Mouse (Mus musculus): ENCODE measurements at regions not wholly inside any gene's neighbourhood (a gene's known extent, or its start where the extent isn't known, plus 50 kb on each side); places are given as distances from the start of the nearest gene placed in this dataset.

DNA sequence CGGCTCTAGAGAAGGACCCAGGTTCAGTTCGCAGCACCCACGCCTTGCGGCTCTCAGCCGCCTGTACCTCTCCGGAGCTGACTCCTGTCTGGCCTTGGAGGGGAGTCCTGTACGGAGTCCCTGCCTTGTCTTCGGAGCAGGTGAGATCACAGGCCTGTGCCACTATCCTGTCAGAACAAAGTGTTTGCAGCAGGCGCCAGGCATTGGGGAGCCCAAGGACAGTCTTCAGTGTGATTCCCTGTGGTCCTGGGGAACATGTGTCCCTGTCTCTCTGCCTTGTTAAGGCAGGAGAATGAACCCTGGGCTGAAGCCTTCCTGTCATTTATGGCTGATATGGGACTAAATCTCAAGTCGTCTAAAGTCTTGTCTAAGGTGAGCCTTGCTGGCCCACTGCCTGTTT is 176.5 kb downstream of the Vrk1 start:
- DNase-seq (ENCODE audit: low spot score) = no peak

GRCm38 (mm10) chr12:106191771-106192170 is 181.7 kb downstream of the Vrk1 start:
- no peak for DNase-seq (ENCODE audit: low spot score)

DNA sequence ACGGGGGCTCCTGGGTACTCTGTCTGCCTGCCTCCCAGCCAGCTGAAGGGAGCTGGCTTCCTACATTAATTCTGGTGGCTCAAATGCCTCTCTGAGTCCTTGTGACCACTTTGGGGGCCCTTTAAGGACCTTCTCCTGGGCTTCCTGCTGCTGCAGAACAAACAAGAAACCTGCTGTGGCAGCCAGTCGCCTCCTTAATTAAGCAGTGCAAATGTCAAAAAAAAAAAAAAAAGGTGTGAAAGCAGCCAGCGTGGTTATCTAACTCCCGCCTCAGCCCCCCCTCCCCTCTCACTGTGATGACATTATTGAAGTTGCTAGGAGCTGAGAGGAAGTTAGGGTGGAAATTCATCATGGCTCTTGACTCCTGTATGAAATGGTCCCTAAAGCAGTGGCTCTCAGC is 189.3 kb downstream of the Vrk1 start:
- DNase-seq (ENCODE audit: low spot score) = peak; percentile 8

GRCm38 (mm10) chr12:106203526-106203925 is 193.5 kb downstream of the Vrk1 start:
- DNase-seq (ENCODE audit: low spot score) = no peak

DNA sequence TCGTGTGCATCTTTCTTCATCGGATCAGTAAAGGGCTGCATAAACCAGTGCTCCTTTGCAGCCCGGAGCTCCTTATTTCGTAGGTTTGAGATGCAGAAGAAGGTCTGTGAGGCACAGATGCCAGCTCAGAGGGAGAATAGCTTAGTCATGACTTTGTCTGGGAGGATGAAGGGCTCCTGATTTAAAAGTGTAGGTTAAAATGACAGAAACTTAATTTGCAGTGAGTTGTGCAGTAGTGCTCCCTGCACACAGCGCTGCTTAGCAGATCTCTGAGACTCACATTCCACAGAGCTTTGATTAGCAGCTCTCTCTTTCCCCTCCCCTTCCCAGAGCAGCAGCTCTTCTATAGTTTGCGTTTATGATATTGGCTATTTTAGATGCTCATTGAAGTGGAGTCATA is 200.9 kb downstream of the Vrk1 start:
- no peak for DNase-seq (ENCODE audit: low spot score)

GRCm38 (mm10) chr12:106211488-106211887 is 201.5 kb downstream of the Vrk1 start:
- DNase-seq (ENCODE audit: low spot score) = no peak

- DNase-seq (ENCODE audit: low spot score) = no peak
These were observed 202.4 kb downstream of the Vrk1 start for GRCm38 (mm10) chr12:106212397-106212796.

DNA sequence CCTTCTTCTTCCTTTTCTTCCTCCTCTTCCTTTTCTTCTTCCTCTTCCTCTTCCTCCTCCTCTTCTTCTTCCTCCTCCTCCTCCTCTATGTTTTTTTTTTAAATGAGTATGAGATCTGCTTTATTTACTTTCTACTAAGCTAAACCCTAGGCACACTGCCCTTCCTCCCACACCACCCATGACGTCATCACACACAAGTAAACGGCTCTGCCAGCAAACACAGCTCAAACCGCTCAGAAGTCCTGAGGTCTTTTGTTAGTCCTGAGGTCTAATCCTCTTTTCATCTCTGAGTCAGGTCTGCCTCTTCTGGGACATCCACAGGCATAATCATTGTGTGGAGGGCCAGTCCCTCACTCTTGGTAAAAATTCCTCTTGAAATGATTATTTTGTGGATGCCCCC is 210.0 kb downstream of the Vrk1 start:
- no peak for DNase-seq (ENCODE audit: low spot score)

DNA sequence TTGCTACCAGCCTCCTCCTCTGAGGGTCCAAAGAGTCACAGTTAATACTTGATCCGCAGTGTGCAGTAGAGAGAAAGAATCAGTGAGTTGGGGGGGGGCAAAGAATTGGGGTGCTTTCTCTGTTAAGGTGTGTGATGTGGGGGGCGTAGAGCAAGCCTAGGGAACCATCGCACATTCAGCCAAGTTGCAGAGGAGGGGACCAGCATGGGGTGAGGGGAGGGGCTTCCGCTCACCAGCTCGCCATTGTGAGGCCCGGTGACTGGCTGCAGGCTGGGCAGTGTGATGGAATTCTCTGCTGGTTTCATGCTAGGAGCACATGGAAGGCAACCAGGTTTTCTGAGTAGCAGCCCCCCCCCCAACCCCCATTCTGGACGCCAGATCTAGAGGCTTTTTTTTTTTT is 216.2 kb downstream of the Vrk1 start:
- DNase-seq (ENCODE audit: low spot score) = no peak

GRCm38 (mm10) chr12:106226776-106227562 is 216.9 kb downstream of the Vrk1 start:
- no peak for DNase-seq (ENCODE audit: low spot score)

- DNase-seq (ENCODE audit: low spot score) = no peak
These were observed 217.5 kb downstream of the Vrk1 start for GRCm38 (mm10) chr12:106227563-106227840.

- no peak for DNase-seq (ENCODE audit: low spot score)
These were observed 235.3 kb downstream of the Vrk1 start for GRCm38 (mm10) chr12:106245178-106245840.

- no peak for DNase-seq (ENCODE audit: low spot score)
These were observed 263.6 kb downstream of the Vrk1 start for GRCm38 (mm10) chr12:106273591-106273990.

GRCm38 (mm10) chr12:106277886-106278285 is 267.9 kb downstream of the Vrk1 start:
- DNase-seq (ENCODE audit: low spot score) = no peak

GRCm38 (mm10) chr12:106282491-106283106 is 272.6 kb downstream of the Vrk1 start:
- DNase-seq (ENCODE audit: low spot score) = no peak

DNA sequence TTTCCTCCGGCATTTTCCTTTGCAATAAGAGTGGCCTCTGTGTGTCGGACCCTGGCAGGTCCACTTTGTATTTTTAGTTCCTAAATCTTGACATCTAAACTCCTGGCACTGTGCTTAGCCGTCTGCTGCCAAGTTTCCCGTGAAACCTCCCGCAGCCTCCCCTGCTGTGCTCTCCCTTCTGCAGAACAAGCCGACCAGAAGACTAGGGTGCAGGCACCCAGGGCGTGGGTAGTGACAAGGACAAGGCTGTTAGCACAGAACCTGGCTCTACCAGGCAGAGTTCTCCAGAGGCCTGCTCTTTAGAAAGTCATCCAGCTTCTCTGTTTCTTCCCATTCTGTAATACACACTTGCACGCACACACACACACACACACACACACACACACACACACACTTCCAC is 274.8 kb downstream of the Vrk1 start:
- DNase-seq (ENCODE audit: low spot score) = no peak

DNA sequence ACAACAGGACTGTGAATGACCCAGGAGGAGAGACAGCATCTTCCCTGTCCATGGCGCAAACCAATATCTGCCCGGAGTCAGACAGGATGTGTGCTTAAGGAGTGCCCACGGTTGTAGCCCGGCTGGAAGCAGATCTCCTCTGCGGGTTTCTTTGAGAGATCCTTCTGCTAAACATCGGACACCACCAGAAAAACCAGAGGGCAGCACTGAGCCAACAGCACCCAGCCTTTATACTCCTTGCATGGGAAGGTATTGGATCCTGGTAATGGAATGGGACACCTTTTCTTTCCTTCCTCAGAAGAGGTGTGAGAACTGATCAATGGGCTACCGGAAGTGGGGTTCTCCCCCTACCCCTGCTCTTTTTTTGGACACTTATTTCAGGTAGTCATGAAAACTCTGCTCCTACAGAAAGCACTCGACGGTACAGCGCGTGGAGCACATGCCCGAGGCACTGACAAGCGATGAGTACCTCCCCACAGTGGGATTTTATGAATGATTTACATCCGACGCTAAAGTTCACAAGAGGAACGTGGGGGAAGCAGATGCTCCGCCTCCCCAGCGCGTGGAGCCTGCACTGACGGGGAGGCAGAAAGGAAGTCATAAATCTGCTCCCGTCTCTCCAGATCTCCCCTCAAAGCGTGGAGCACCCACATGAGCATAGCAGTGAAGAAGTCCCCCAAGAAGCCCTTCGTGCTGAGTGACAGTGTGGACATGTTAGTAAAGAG is 278.9 kb downstream of the Vrk1 start:
- DNase-seq (ENCODE audit: low spot score) = no peak

DNA sequence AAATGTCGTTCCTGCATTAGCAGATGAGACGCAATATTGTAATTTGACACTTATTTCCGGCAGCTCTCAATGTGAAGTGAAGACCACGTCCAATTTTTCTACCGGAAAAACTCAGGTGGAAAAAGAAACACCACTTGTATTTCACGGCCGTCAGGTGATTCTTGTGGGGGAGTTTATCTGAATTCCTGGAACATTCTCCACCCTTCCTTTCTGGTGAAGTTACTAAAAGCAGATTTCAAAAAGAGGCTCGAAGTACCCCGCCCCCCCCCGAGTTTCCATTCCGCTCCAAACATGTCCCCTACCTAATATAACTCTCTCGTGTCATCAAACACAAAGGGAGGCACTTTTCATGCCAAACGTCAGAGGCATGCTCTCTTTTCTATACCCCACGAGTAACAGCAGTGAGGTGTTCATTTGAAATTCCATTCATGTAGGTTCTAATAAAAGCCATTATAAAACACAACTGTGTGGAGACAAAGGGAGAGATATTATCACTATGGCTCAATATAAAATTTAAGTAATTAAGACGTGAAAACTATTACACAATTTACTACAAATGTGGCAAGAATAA is 281.5 kb downstream of the Vrk1 start:
- no peak for DNase-seq (ENCODE audit: low spot score)

GRCm38 (mm10) chr12:106293117-106293516 is 283.1 kb downstream of the Vrk1 start:
- DNase-seq (ENCODE audit: low spot score) = no peak

- no peak for DNase-seq (ENCODE audit: low spot score)
These were observed 285.6 kb downstream of the Vrk1 start for GRCm38 (mm10) chr12:106295596-106295995.

- DNase-seq (ENCODE audit: low spot score) = no peak
These were observed 292.6 kb downstream of the Vrk1 start for GRCm38 (mm10) chr12:106302617-106303016.

- no peak for DNase-seq (ENCODE audit: low spot score)
These were observed 298.4 kb downstream of the Vrk1 start for GRCm38 (mm10) chr12:106308291-106308955.
